26 mouse cellular contexts compared by ENCODE assay signal in genomic region chr2:26354401-26354800, GRCm38 (mm10). TPM values are rescaled to one million over a fixed set of nuclear protein-coding genes. Genes with fewer than 3 reads are reported as not detected.
DNase-seq lines count a peak whose midpoint lies in the region; ATAC-seq and TF ChIP-seq lines count a peak whose summit lies in the region.
"Had no signal": no experiment of that assay in that cellular context is flagged by ENCODE, and none has a peak within 500 bp of the region (broad histone marks: within the 10 kb centered on the region; RNA-seq: fewer than 3 reads in every experiment).

No protein-coding gene starts in this region.

- DNase-seq in cerebellum, postnatal 36 days, result peak; percentile 6 to 7
- no peak for DNase-seq in cerebellum, adult 8-10 months
- peak; percentile 2 for DNase-seq in kidney, postnatal 10 days
- DNase-seq in kidney, postnatal 14 days, result no peak
- no peak for DNase-seq in midbrain, embryonic 14.5 days
- DNase-seq: adrenal gland, adult 2 months; adrenal gland, postnatal 14 days; B cell, adult 2 months; forebrain, postnatal 0 days; gastrocnemius, adult 2 months; gastrocnemius, postnatal 14 days; heart, adult 18-20 months; heart, postnatal 14 days; heart, postnatal 4 days had no signal

- peak overlapping the region; percentile 19; the same call in 1 of the 2 replicates for H3K9ac ChIP-seq in midbrain, embryonic 13.5 days (replicated peaks)
- H3K9ac ChIP-seq in midbrain, embryonic 14.5 days (replicated peaks; ENCODE audit: low read length), result no peak overlapping the region
- H3K9ac ChIP-seq: forebrain, postnatal 0 days; heart, embryonic 12.5 days; heart, embryonic 15.5 days; intestine, embryonic 15.5 days had no signal

- H3K9me3 ChIP-seq in midbrain, embryonic 13.5 days, result no peaks in the 10 kb centered on the region
- H3K9me3 ChIP-seq in midbrain, embryonic 14.5 days (ENCODE audit: control insufficient read depth, low read length), result no peaks in the 10 kb centered on the region
- H3K9me3 ChIP-seq: forebrain, embryonic 10.5 days; G1E; heart, embryonic 12.5 days; heart, embryonic 15.5 days; hindbrain, embryonic 13.5 days; intestine, embryonic 15.5 days had no signal

- H3K4me3 ChIP-seq in midbrain, embryonic 13.5 days (replicated peaks), result no peak overlapping the region
- no peak overlapping the region for H3K4me3 ChIP-seq in midbrain, embryonic 14.5 days (replicated peaks; ENCODE audit: low read depth, low read length)
- H3K4me3 ChIP-seq in olfactory bulb, adult 2 months (ENCODE audit: insufficient read depth, low read depth, low read length), result peak overlapping the region; percentile 91; the same call in 1 of the 2 replicates
- H3K4me3 ChIP-seq: gastrocnemius, adult 2 months; heart, embryonic 12.5 days; heart, embryonic 15.5 days; hindbrain, embryonic 13.5 days; intestine, embryonic 15.5 days had no signal

- no peak for TF ChIP-seq CTCF in olfactory bulb, adult 2 months (IDR thresholded peaks at IDR 0.05; ENCODE audit: insufficient read depth, low read depth, low read length)

- WGBS in midbrain, embryonic 13.5 days, result 94% methylated on average over 4 of the region's 4 CpGs
- WGBS in midbrain, embryonic 14.5 days, result 87% methylated on average over 4 of the region's 4 CpGs
- 87% methylated on average over 4 of the region's 4 CpGs for WGBS in olfactory bulb, adult 2 months

- no peak overlapping the region for H3K4me2 ChIP-seq in midbrain, embryonic 13.5 days (replicated peaks)
- no peak overlapping the region for H3K4me2 ChIP-seq in midbrain, embryonic 14.5 days (ENCODE audit: low read length)
- H3K4me2 ChIP-seq: heart, embryonic 12.5 days; heart, embryonic 15.5 days; hindbrain, embryonic 13.5 days; intestine, embryonic 15.5 days had no signal

- ATAC-seq in midbrain, embryonic 13.5 days, result no peak
- no peak for ATAC-seq in midbrain, embryonic 14.5 days (ENCODE audit: low FRiP score, low TSS enrichment)
- ATAC-seq: forebrain, embryonic 14.5 days; forebrain, postnatal 0 days; hindbrain, embryonic 16.5 days; intestine, embryonic 15.5 days; Patski had no signal

- no peaks in the 10 kb centered on the region for H3K27me3 ChIP-seq in midbrain, embryonic 13.5 days
- no peaks in the 10 kb centered on the region for H3K27me3 ChIP-seq in midbrain, embryonic 14.5 days (ENCODE audit: control insufficient read depth, insufficient read depth, low read length)
- H3K27me3 ChIP-seq: CH12.LX; heart, embryonic 15.5 days; hindbrain, embryonic 13.5 days; intestine, embryonic 15.5 days; Patski had no signal

- TF ChIP-seq POLR2A in olfactory bulb, adult 2 months (IDR thresholded peaks at IDR 0.05; ENCODE audit: insufficient read depth, low read depth, low read length), result no peak

- peaks cover 23% of the 10 kb centered on the region for H3K4me1 ChIP-seq in midbrain, embryonic 13.5 days (replicated peaks)
- H3K4me1 ChIP-seq in midbrain, embryonic 14.5 days (ENCODE audit: control insufficient read depth, insufficient read depth, low read length), result peaks cover 20% of the 10 kb centered on the region
- peaks cover 71% of the 10 kb centered on the region for H3K4me1 ChIP-seq in olfactory bulb, adult 2 months (ENCODE audit: control insufficient read depth, insufficient read depth, low read length)

- peaks cover 24% of the 10 kb centered on the region for H3K36me3 ChIP-seq in midbrain, embryonic 13.5 days
- peaks cover 11% of the 10 kb centered on the region for H3K36me3 ChIP-seq in midbrain, embryonic 14.5 days (ENCODE audit: control insufficient read depth, insufficient read depth, low read length)
- H3K36me3 ChIP-seq: heart, embryonic 15.5 days; intestine, embryonic 15.5 days had no signal

- H3K27ac ChIP-seq in midbrain, embryonic 13.5 days, result no peak overlapping the region
- no peak overlapping the region for H3K27ac ChIP-seq in midbrain, embryonic 14.5 days (replicated peaks; ENCODE audit: low read depth, low read length)
- 0 out of 2 replicates have a peak overlapping the region, but pooled peaks have one; percentile 9 for H3K27ac ChIP-seq in olfactory bulb, adult 2 months (ENCODE audit: insufficient read depth, low read depth, low read length)
- H3K27ac ChIP-seq: forebrain, embryonic 10.5 days; gastrocnemius, adult 2 months; heart, embryonic 15.5 days; hindbrain, embryonic 13.5 days; intestine, embryonic 15.5 days had no signal

RNA-seq across cellular contexts. Expression of gene Dnlz, which starts 2.5 kb away (rescaled TPM):
- polyA plus RNA-seq in midbrain, embryonic 13.5 days (2015; fragmentation: Nextera tagmentation; extraction: Ambion mirVana), result 28.1 and 30.6 TPM in 2 replicates
- 27.9 and 28.1 TPM in 2 replicates for polyA plus RNA-seq in midbrain, embryonic 14.5 days (2014; fragmentation: Nextera tagmentation; extraction: Ambion mirVana)
- not detected in 2 replicates for polyA plus RNA-seq in olfactory bulb, adult 2 months (2012; ENCODE audit: insufficient read depth, insufficient read length, low replicate concordance, missing spikeins)

RNA-seq across cellular contexts. Expression of gene Card9, which starts 6.3 kb away (rescaled TPM):
- polyA plus RNA-seq in midbrain, embryonic 13.5 days (2015; fragmentation: Nextera tagmentation; extraction: Ambion mirVana), result 1.4 and 2.3 TPM in 2 replicates
- polyA plus RNA-seq in midbrain, embryonic 14.5 days (2014; fragmentation: Nextera tagmentation; extraction: Ambion mirVana), result 1.5 and 1.7 TPM in 2 replicates
- polyA plus RNA-seq in olfactory bulb, adult 2 months (2012; ENCODE audit: insufficient read depth, insufficient read length, low replicate concordance, missing spikeins), result not detected in 2 replicates

RNA-seq across cellular contexts. Expression of gene Snapc4, which starts 26.1 kb away (rescaled TPM):
- 28.2 and 32.3 TPM in 2 replicates for polyA plus RNA-seq in midbrain, embryonic 13.5 days (2015; fragmentation: Nextera tagmentation; extraction: Ambion mirVana)
- 25.3 and 30.7 TPM in 2 replicates for polyA plus RNA-seq in midbrain, embryonic 14.5 days (2014; fragmentation: Nextera tagmentation; extraction: Ambion mirVana)
- not detected in 2 replicates for polyA plus RNA-seq in olfactory bulb, adult 2 months (2012; ENCODE audit: insufficient read depth, insufficient read length, low replicate concordance, missing spikeins)

RNA-seq across cellular contexts. Expression of gene Entr1, which starts 34.7 kb away (rescaled TPM):
- 165 and 166 TPM in 2 replicates for polyA plus RNA-seq in midbrain, embryonic 13.5 days (2015; fragmentation: Nextera tagmentation; extraction: Ambion mirVana)
- polyA plus RNA-seq in midbrain, embryonic 14.5 days (2014; fragmentation: Nextera tagmentation; extraction: Ambion mirVana), result 143 and 161 TPM in 2 replicates
- not detected in 2 replicates for polyA plus RNA-seq in olfactory bulb, adult 2 months (2012; ENCODE audit: insufficient read depth, insufficient read length, low replicate concordance, missing spikeins)

RNA-seq across cellular contexts. Expression of gene Pmpca, which starts 34.7 kb away (rescaled TPM):
- polyA plus RNA-seq in midbrain, embryonic 13.5 days (2015; fragmentation: Nextera tagmentation; extraction: Ambion mirVana), result 107 and 110 TPM in 2 replicates
- polyA plus RNA-seq in midbrain, embryonic 14.5 days (2014; fragmentation: Nextera tagmentation; extraction: Ambion mirVana), result 68.0 and 80.9 TPM in 2 replicates
- 415 TPM in 1 of 2 replicates, not detected in the other for polyA plus RNA-seq in olfactory bulb, adult 2 months (2012; ENCODE audit: insufficient read depth, insufficient read length, low replicate concordance, missing spikeins)

Comparison
In these comparisons a context has a peak if more than half of its experiments do, and no peak if none do; other contexts are left out.
1. DNase-seq: peak in cerebellum, postnatal 36 days (2 of 2) and kidney, postnatal 10 days (single experiment); none in cerebellum, adult 8-10 months (single experiment), kidney, postnatal 14 days (single experiment) and midbrain, embryonic 14.5 days (single experiment).
2. RNA of gene Dnlz, which starts 2.5 kb away (polyA plus RNA-seq): 28.1 to 30.6 TPM in midbrain, embryonic 13.5 days and 27.9 to 28.1 TPM in midbrain, embryonic 14.5 days; not detected in olfactory bulb, adult 2 months; every median in the first group is over 10 times any median in the second.
3. RNA of gene Snapc4, which starts 26.1 kb away (polyA plus RNA-seq): 28.2 to 32.3 TPM in midbrain, embryonic 13.5 days and 25.3 to 30.7 TPM in midbrain, embryonic 14.5 days; not detected in olfactory bulb, adult 2 months; every median in the first group is over 10 times any median in the second.